ENCODE assay signal across 21 mouse cellular contexts in genomic region chr12:108824225-108824874, GRCm38 (mm10).
"Had no signal": no experiment of that assay in that cellular context is flagged by ENCODE, and none has a peak within 500 bp of the region (broad histone marks: within the 10 kb centered on the region; RNA-seq: fewer than 3 reads in every experiment).

No protein-coding gene starts in this region.

- H3K4me2 ChIP-seq: kidney, embryonic 15.5 days; limb, embryonic 12.5 days; limb, embryonic 15.5 days; liver, embryonic 11.5 days; lung, embryonic 14.5 days; midbrain, embryonic 13.5 days had no signal

- DNase-seq: kidney, postnatal 10 days; kidney, postnatal 36 days; left cerebral cortex, postnatal 4 days; liver, postnatal 0 days; lung, embryonic 14.5 days; right cerebral cortex, adult 18-20 months; right cerebral cortex, postnatal 14 days; right cerebral cortex, postnatal 4 days; thymus, adult 2 months; thymus, postnatal 14 days; thymus, postnatal 4 days had no signal

- H3K4me1 ChIP-seq: limb, embryonic 12.5 days; midbrain, embryonic 13.5 days had no signal

- H3K27ac ChIP-seq: kidney, embryonic 15.5 days; limb, embryonic 12.5 days; limb, embryonic 15.5 days; liver, embryonic 14.5 days; macrophage; midbrain, embryonic 13.5 days; stomach, postnatal 0 days had no signal

- ATAC-seq: liver, postnatal 0 days; lung, postnatal 0 days; midbrain, embryonic 13.5 days; midbrain, embryonic 16.5 days had no signal

- H3K27me3 ChIP-seq: kidney, embryonic 15.5 days; limb, embryonic 12.5 days; limb, embryonic 15.5 days; midbrain, embryonic 13.5 days had no signal

- H3K9me3 ChIP-seq: kidney, embryonic 15.5 days; limb, embryonic 12.5 days; limb, embryonic 15.5 days; midbrain, embryonic 13.5 days had no signal

- H3K4me3 ChIP-seq: kidney, embryonic 15.5 days; limb, embryonic 12.5 days; limb, embryonic 15.5 days; midbrain, embryonic 13.5 days had no signal

- H3K9ac ChIP-seq: kidney, embryonic 15.5 days; limb, embryonic 12.5 days; limb, embryonic 15.5 days; liver, embryonic 14.5 days; liver, postnatal 0 days; lung, embryonic 14.5 days; midbrain, embryonic 13.5 days had no signal
